Mouse (Mus musculus): Measurements from ENCODE around the gene Stpg2.
"Not testable (repeated sequence)": the region's sequence is repeated elsewhere in the genome, so short reads cannot be mapped to it uniquely, and the experiment has no call there.

Stpg2 gene

GRCm38 (mm10) chr3:139419142-139419541, 213.6 kb downstream of the Stpg2 start:
- CTCF ChIA-PET, result no interaction called here

GRCm38 (mm10) chr3:139442170-139442569, 236.7 kb downstream of the Stpg2 start:
- CTCF ChIA-PET, result no interaction called here

- CTCF ChIA-PET, result no interaction called here
These were observed 290.4 kb downstream of the Stpg2 start for GRCm38 (mm10) chr3:139495939-139496338.

GRCm38 (mm10) chr3:139502216-139502615, 296.7 kb downstream of the Stpg2 start:
- CTCF ChIA-PET, result no interaction called here

- CTCF ChIA-PET, result no interaction called here
These were observed 303.9 kb downstream of the Stpg2 start for GRCm38 (mm10) chr3:139509275-139509985.

- CTCF ChIA-PET, result no interaction called here
These were observed 373.0 kb downstream of the Stpg2 start for GRCm38 (mm10) chr3:139578496-139578895.

GRCm38 (mm10) chr3:139581298-139581697, 375.8 kb downstream of the Stpg2 start:
- CTCF ChIA-PET, result no interaction called here

- CTCF ChIA-PET, result no interaction called here
These were observed 394.0 kb downstream of the Stpg2 start for GRCm38 (mm10) chr3:139599508-139599907.

- CTCF ChIA-PET, result not testable (repeated sequence)
These were observed 402.8 kb downstream of the Stpg2 start for GRCm38 (mm10) chr3:139608267-139608666.

- CTCF ChIA-PET, result no interaction called here
These were observed 409.1 kb downstream of the Stpg2 start for GRCm38 (mm10) chr3:139614641-139615040.

GRCm38 (mm10) chr3:139615791-139616190, 410.3 kb downstream of the Stpg2 start:
- CTCF ChIA-PET, result no interaction called here

- CTCF ChIA-PET, result no interaction called here
These were observed 432.4 kb downstream of the Stpg2 start for GRCm38 (mm10) chr3:139637887-139638286.

- CTCF ChIA-PET, result no interaction called here
These were observed 446.0 kb downstream of the Stpg2 start for GRCm38 (mm10) chr3:139651505-139651904.

GRCm38 (mm10) chr3:139659416-139659815, 453.9 kb downstream of the Stpg2 start:
- CTCF ChIA-PET, result no interaction called here

GRCm38 (mm10) chr3:139662241-139662640, 456.7 kb downstream of the Stpg2 start:
- CTCF ChIA-PET, result no interaction called here

- CTCF ChIA-PET, result no interaction called here
These were observed 458.3 kb downstream of the Stpg2 start for GRCm38 (mm10) chr3:139663712-139664245.

GRCm38 (mm10) chr3:139665047-139665446, 459.6 kb downstream of the Stpg2 start:
- CTCF ChIA-PET, result no interaction called here

GRCm38 (mm10) chr3:139676192-139676591, 470.7 kb downstream of the Stpg2 start:
- CTCF ChIA-PET, result no interaction called here

GRCm38 (mm10) chr3:139676723-139677122, 471.2 kb downstream of the Stpg2 start:
- CTCF ChIA-PET, result no interaction called here

GRCm38 (mm10) chr3:139704238-139704637, 498.7 kb downstream of the Stpg2 start:
- CTCF ChIA-PET, result not testable (repeated sequence)

- CTCF ChIA-PET, result not testable (repeated sequence)
These were observed 501.9 kb downstream of the Stpg2 start for GRCm38 (mm10) chr3:139707396-139707795.

- CTCF ChIA-PET, result no interaction called here
These were observed 504.3 kb downstream of the Stpg2 start for GRCm38 (mm10) chr3:139709794-139710193.

- CTCF ChIA-PET, result no interaction called here
These were observed 523.3 kb downstream of the Stpg2 start for GRCm38 (mm10) chr3:139728751-139729150.

GRCm38 (mm10) chr3:139729248-139729647, 523.8 kb downstream of the Stpg2 start:
- CTCF ChIA-PET, result no interaction called here

Measured in spleen, embryonic (tissue).